Mouse (Mus musculus) stomach, postnatal 0 days (tissue): Measurements from ENCODE around the gene Ccdc102a.

Experiments
- CTCF ChIP-seq: IDR thresholded peaks from 2 replicates; pipeline ENCODE4 v1.5.1; 2016; ENCODE audit warnings: antibody characterized with exemption, low read depth, mild to moderate bottlenecking, moderate library complexity
- EP300 ChIP-seq: optimal IDR thresholded peaks from 2 replicates; pipeline ENCODE3; 2016; ENCODE audit warnings: antibody characterized with exemption

DNA sequence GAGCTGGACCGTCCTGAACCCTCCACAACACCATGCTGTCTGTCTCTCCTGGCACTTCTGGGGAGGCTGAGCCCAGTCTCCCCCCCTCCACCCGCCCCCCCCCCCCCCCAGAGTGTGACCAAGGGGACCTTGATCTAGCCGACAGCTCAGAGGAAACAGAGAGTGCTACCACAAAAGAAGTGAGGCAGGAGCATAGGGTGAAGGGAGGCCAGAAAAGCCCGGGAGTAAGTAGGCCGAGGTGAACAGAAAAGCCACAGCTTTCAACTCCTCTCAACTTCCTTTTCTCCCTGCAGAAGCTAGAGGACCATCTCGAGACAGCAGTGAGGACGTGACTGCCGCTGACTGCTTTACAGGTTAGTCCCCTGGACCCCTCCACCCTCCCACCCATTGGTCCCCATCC lies 5.5 kb upstream of the Ccdc102a start, which contains the start of gene Adgrg5:
- TF ChIP-seq CTCF, result no peak
- TF ChIP-seq EP300, result no peak
